Mouse (Mus musculus) megakaryocyte, embryonic 14.5 days (primary cell): ENCODE measurements at regions not wholly inside any gene's neighbourhood (a gene's known extent, or its start where the extent isn't known, plus 50 kb on each side); places are given as distances from the start of the nearest gene placed in this dataset.

Experiments
- FLI1 ChIP-seq: IDR thresholded peaks from 2 replicates; pipeline ENCODE4 v1.6.1; 2012; ENCODE audit warnings: low read length, inconsistent platforms, mixed read lengths
- GATA1 ChIP-seq: IDR thresholded peaks from 3 replicates; pipeline ENCODE4 v1.6.1; 2012; ENCODE audit warnings: mixed read lengths, low read length, inconsistent platforms, borderline replicate concordance

DNA sequence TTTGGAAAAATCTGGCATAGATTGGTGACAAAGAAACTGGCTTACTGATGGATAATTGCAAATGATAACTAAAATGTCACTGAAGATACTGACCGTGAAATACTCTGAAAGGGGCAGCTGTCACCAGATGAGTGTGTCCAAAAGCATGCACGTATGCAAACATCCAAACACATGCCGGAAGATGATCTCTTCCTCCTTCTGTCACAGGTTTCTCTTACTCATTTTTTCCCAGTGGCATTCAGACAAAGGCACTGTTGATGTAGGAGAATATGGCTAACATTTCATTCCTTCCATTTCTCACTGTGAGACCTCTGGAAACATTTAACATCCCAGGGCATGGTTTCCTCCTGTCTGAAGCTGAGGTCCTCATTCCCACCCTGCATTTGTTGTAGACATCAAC is 190.4 kb upstream of the Cpeb2 start:
- TF ChIP-seq GATA1 (no peak), FLI1 (no peak)
